Mouse (Mus musculus): ENCODE measurements at regions not wholly inside any gene's neighbourhood (a gene's known extent, or its start where the extent isn't known, plus 50 kb on each side); places are given as distances from the start of the nearest gene placed in this dataset.

GRCm38 (mm10) chr15:93879006-93879405 lies 283.3 kb upstream of the Prickle1 start:
- TF ChIP-seq GATA1 (IDR thresholded peaks at IDR 0.05; ENCODE audit: borderline replicate concordance, low read length) (no peak), FLI1 (IDR thresholded peaks at IDR 0.05; ENCODE audit: low read length) (no peak)
